In genomic region chr15:52167811-52168210, GRCm38 (mm10) we compare ENCODE assay signal across 23 mouse cellular contexts.
DNase-seq lines count a peak whose midpoint lies in the region; ATAC-seq lines count a peak whose summit lies in the region.
"Had no signal": no experiment of that assay in that cellular context is flagged by ENCODE, and none has a peak within 500 bp of the region (broad histone marks: within the 10 kb centered on the region; RNA-seq: fewer than 3 reads in every experiment).

No protein-coding gene starts in this region.

- H3K36me3 ChIP-seq in kidney, embryonic 15.5 days: no peaks in the 10 kb centered on the region
- H3K36me3 ChIP-seq in liver, embryonic 15.5 days (replicated peaks): no peaks in the 10 kb centered on the region
- H3K36me3 ChIP-seq in liver, embryonic 11.5 days (ENCODE audit: control insufficient read depth, insufficient read depth, low read length): no peaks in the 10 kb centered on the region
- H3K36me3 ChIP-seq: embryonic facial prominence, embryonic 10.5 days; embryonic facial prominence, embryonic 13.5 days; forebrain, embryonic 12.5 days; G1E; hindbrain, embryonic 12.5 days; hindbrain, embryonic 15.5 days had no signal

- H3K9ac ChIP-seq in kidney, embryonic 15.5 days: no peak overlapping the region
- no peak overlapping the region for H3K9ac ChIP-seq in liver, embryonic 15.5 days
- H3K9ac ChIP-seq in liver, embryonic 11.5 days (ENCODE audit: low read depth, low read length): no peak overlapping the region
- H3K9ac ChIP-seq: embryonic facial prominence, embryonic 13.5 days; forebrain, embryonic 12.5 days; hindbrain, embryonic 12.5 days; hindbrain, embryonic 15.5 days had no signal

- no peaks in the 10 kb centered on the region for H3K27me3 ChIP-seq in kidney, embryonic 15.5 days
- no peaks in the 10 kb centered on the region for H3K27me3 ChIP-seq in liver, embryonic 15.5 days
- no peaks in the 10 kb centered on the region for H3K27me3 ChIP-seq in liver, embryonic 11.5 days (replicated peaks; ENCODE audit: control insufficient read depth, insufficient read depth, low read length)
- H3K27me3 ChIP-seq: forebrain, embryonic 12.5 days; hindbrain, embryonic 12.5 days; hindbrain, embryonic 15.5 days had no signal

- H3K4me1 ChIP-seq in kidney, embryonic 15.5 days: peaks cover 4% of the 10 kb centered on the region; the same call in 1 of the 2 replicates
- peaks cover 31% of the 10 kb centered on the region for H3K4me1 ChIP-seq in liver, embryonic 15.5 days (replicated peaks)
- 0 out of 2 replicates have a peak, but pooled peaks cover 3% of the 10 kb centered on the region for H3K4me1 ChIP-seq in liver, embryonic 11.5 days (replicated peaks; ENCODE audit: control insufficient read depth, insufficient read depth, low read length)
- H3K4me1 ChIP-seq: embryonic facial prominence, embryonic 10.5 days; embryonic facial prominence, embryonic 13.5 days; forebrain, embryonic 12.5 days; hindbrain, embryonic 12.5 days; hindbrain, embryonic 15.5 days had no signal

- H3K9me3 ChIP-seq in kidney, embryonic 15.5 days (replicated peaks): no peaks in the 10 kb centered on the region
- H3K9me3 ChIP-seq in liver, embryonic 15.5 days (replicated peaks): no peaks in the 10 kb centered on the region
- no peaks in the 10 kb centered on the region for H3K9me3 ChIP-seq in liver, embryonic 11.5 days (ENCODE audit: control insufficient read depth, low read length)
- H3K9me3 ChIP-seq: embryonic facial prominence, embryonic 10.5 days; embryonic facial prominence, embryonic 13.5 days; forebrain, embryonic 12.5 days; G1E; hindbrain, embryonic 12.5 days; hindbrain, embryonic 15.5 days had no signal

- 71% methylated on average over 5 of the region's 5 CpGs for WGBS in kidney, embryonic 15.5 days
- WGBS in liver, embryonic 15.5 days (ENCODE audit: insufficient replicate concordance): 34% methylated on average over 5 of the region's 5 CpGs
- whole genome bisulfite sequencing in liver, embryonic 11.5 days: 63% methylated on average over 5 of the region's 5 CpGs

- ATAC-seq in kidney, embryonic 15.5 days (replicated peaks; ENCODE audit: low FRiP score): no peak
- ATAC-seq in liver, embryonic 15.5 days (ENCODE audit: insufficient read depth): no peak
- no peak for ATAC-seq in liver, embryonic 11.5 days (replicated peaks; ENCODE audit: low FRiP score)
- ATAC-seq: activated CD4-positive, CD25-positive, alpha-beta regulatory T cell, adult 4 months; forebrain, embryonic 16.5 days had no signal

- DNase-seq in kidney, adult 9 months: no peak
- DNase-seq in liver, embryonic 11.5 days (ENCODE audit: low spot score): no peak
- DNase-seq in MEL-GATA-1-ER (ENCODE audit: extremely low read depth, low read depth): peak; percentile 44
- no peak for DNase-seq in neural tube, embryonic 10.5 days (ENCODE audit: extremely low spot score, low spot score)
- DNase-seq: adrenal gland, adult 8-10 months; adrenal gland, postnatal 25 days; cerebellum, adult 8-10 months; embryo, embryonic 11 days; gastrocnemius, postnatal 10 days; gastrocnemius, postnatal 36 days; heart, adult 2 months had no signal

- H3K4me2 ChIP-seq in kidney, embryonic 15.5 days: no peak overlapping the region
- H3K4me2 ChIP-seq in liver, embryonic 15.5 days: no peak overlapping the region
- no peak overlapping the region for H3K4me2 ChIP-seq in liver, embryonic 11.5 days
- H3K4me2 ChIP-seq: embryonic facial prominence, embryonic 13.5 days; forebrain, embryonic 12.5 days; heart, embryonic 11.5 days; hindbrain, embryonic 12.5 days; hindbrain, embryonic 15.5 days had no signal

- no peak overlapping the region for H3K4me3 ChIP-seq in kidney, embryonic 15.5 days (replicated peaks)
- no peak overlapping the region for H3K4me3 ChIP-seq in liver, embryonic 15.5 days (replicated peaks)
- H3K4me3 ChIP-seq in liver, embryonic 11.5 days (ENCODE audit: low read depth, low read length): no peak overlapping the region
- H3K4me3 ChIP-seq: embryonic facial prominence, embryonic 10.5 days; embryonic facial prominence, embryonic 13.5 days; erythroblast, embryonic 14.5 days; forebrain, embryonic 12.5 days; heart, adult 2 months; hindbrain, embryonic 12.5 days; hindbrain, embryonic 15.5 days had no signal

- H3K27ac ChIP-seq in kidney, embryonic 15.5 days: 0 out of 2 replicates have a peak overlapping the region, but pooled peaks have one; percentile 13
- peak overlapping the region; percentile 87 for H3K27ac ChIP-seq in liver, embryonic 15.5 days (replicated peaks)
- no peak overlapping the region for H3K27ac ChIP-seq in liver, embryonic 11.5 days (ENCODE audit: low read depth, low read length)
- H3K27ac ChIP-seq: embryonic facial prominence, embryonic 10.5 days; embryonic facial prominence, embryonic 13.5 days; forebrain, embryonic 12.5 days; heart, adult 2 months; hindbrain, embryonic 12.5 days; hindbrain, embryonic 15.5 days had no signal
